Mouse (Mus musculus): Measurements from ENCODE around the gene Gm5346.
"Not testable (repeated sequence)": the region's sequence is repeated elsewhere in the genome, so short reads cannot be mapped to it uniquely, and the experiment has no call there.

Gm5346 gene

DNA sequence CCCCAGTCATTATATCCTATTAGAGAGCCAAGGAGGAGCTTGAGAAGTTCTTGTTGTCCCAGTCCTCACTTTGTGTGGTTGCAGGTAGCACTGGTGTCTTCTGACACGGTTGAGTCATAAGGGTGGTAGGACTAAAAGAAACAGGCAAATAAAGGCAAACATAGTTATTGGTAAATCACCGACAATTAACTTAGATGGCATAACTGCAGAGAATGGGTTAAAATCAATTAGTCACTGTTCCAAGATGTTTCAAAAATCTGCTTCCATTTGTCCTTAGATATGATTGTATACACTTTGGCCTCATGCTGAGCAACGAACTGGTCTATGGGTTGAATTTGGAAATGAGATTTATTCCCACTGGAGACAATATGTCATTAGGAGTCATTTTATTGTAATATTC, at the start of gene Gm5346:
Gene Gm5346 (minus strand): TSS at position 101 of the 400 bp plus-strand sequence.
- no peak for DNase-seq (ENCODE audit: low read depth, low spot score)

DNA sequence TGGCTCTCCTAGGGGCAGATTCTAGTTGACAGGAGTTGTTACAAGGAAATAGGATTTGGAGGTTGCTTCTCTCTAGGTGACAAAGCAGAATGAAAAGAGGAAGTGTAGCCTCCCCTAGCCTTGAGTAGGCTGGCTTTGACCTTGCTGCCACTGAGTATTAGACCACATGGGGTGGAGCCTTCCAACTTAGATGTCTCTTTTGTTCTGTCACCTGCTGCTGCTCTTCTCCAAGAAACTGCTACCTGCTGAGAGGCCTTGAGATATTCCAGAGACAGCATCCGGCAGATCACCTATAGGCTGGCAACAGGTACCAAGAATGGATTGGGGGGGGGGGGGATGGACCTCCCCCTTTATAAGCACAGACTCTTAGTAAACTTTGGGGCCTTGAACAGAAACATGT, 11.0 kb downstream of the Gm5346 start:
- DNase-seq (ENCODE audit: low read depth, low spot score), result peak; percentile 80

DNA sequence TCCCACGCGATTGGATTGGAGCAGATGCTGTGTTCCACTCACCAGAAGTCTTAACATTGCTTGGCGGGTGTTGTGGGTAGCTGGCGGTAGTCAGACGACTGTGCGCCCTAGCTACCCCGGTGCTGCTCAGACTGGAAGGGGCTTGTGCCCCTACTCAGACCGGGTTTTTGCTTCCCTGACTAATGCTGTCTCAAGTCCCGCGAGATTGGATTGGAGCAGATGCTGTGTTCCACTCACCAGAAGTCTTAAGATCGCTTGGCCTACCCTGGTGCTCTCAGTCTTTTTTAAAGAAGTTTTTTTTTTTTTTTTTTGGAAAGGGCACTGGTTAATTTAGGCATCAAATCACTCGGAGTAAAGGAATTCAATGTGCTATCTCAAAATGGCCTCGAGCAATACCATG, 23.4 kb downstream of the Gm5346 start:
- DNase-seq (ENCODE audit: low read depth, low spot score), result peak; percentile 57

DNA sequence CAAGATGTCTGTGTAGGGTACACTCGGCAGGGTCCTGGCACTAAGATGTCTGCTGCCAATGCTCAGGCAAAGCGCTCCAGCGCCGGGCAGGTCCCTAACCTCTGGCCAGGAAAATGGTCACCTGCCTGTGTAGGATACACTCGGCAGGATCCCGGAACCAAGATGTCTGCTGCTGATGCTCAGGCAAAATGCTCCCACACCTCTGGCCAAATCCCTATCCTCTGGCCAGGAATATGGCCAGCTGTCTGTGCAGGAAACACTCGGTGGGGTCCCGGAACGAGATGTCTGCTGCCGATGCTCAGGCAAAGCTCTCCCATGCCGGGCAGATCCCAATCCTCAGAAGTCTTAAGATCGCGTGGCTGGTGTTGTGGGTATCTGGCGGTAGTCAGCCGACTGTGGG, 23.9 kb downstream of the Gm5346 start:
- peak; percentile 65 for DNase-seq (ENCODE audit: low read depth, low spot score)

DNA sequence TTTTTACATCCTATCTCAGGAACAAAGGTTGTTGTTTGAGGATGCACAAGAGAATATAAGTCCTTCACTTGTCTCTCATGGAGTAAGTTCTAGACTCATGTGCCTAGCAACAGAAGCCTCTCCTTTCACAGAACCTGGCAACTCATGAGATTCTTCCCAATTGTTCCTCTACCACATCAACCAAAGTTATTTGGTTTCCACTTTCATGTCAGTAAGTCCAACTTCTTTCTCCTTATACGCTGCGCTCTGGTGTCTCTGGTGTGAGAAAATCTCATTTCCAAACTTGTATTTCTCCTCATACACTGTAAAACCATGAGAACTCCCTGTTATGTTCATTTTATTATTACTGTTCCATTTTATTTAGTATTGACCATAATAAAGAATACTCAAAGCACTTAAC, 50.5 kb downstream of the Gm5346 start, which contains the start of gene Adam26a:
Gene Adam26a (minus strand): TSS at position 101 of the 400 bp plus-strand sequence.
- not testable (repeated sequence) for DNase-seq (ENCODE audit: low read depth, low spot score)

All from R1 (cell line).